Mouse (Mus musculus) hindbrain, embryonic 16.5 days (tissue): ENCODE data around the gene Gnai3. TPM values are rescaled to one million over a fixed set of nuclear protein-coding genes. Genes with fewer than 3 reads are reported as not detected.

Experiments used
- ATAC-seq: fragments of 200-750 bp; cut with Nextera tagmentation; 2 replicates; pipeline ENCODE4 v1.8.0; 2017; ENCODE audit warnings: moderate TSS enrichment, moderate library complexity
- H3K27ac ChIP-seq: fragments of 300-500 bp; sonication (generic); 2 replicates; pipeline ENCODE4 v1.5.1; 2014; ENCODE audit warnings: low read depth, mild to moderate bottlenecking, control low read depth, low read length, moderate library complexity
- H3K27me3 ChIP-seq: fragments of 300-500 bp; sonication (generic); replicated peaks from 2 replicates; pipeline ENCODE4 v1.6.1; 2014; ENCODE audit warnings: low read length; ENCODE audit not compliant: control insufficient read depth, insufficient read depth
- H3K36me3 ChIP-seq: fragments of 300-500 bp; sonication (generic); 2 replicates; pipeline ENCODE4 v1.6.1; 2014; ENCODE audit warnings: mild to moderate bottlenecking, low read length, moderate library complexity, mixed read lengths; ENCODE audit not compliant: control insufficient read depth, insufficient read depth
- H3K4me1 ChIP-seq: fragments of 300-500 bp; sonication (generic); 2 replicates; pipeline ENCODE4 v1.6.1; 2014; ENCODE audit warnings: low read depth, low read length; ENCODE audit not compliant: control insufficient read depth, insufficient read depth
- H3K4me2 ChIP-seq: fragments of 300-500 bp; sonication (generic); 2 replicates; pipeline ENCODE4 v1.6.1; 2014; ENCODE audit warnings: mild to moderate bottlenecking, low read length, control low read depth, moderate library complexity
- H3K4me3 ChIP-seq: fragments of 300-500 bp; sonication (generic); 2 replicates; pipeline ENCODE4 v1.5.1; 2014; ENCODE audit warnings: mild to moderate bottlenecking, low read length, control low read depth, moderate library complexity
- H3K9ac ChIP-seq: fragments of 300-500 bp; sonication (generic); 2 replicates; pipeline ENCODE4 v1.6.1; 2014; ENCODE audit warnings: low read depth, mild to moderate bottlenecking, control low read depth, low read length, moderate library complexity
- H3K9me3 ChIP-seq: fragments of 300-500 bp; sonication (generic); 2 replicates; pipeline ENCODE4 v1.6.1; 2014; ENCODE audit warnings: mild to moderate bottlenecking, low read length, moderate library complexity; ENCODE audit not compliant: control insufficient read depth
- WGBS: fragments of 180-500 bp; shearing (Covaris S2); extraction: QIAGEN DNeasy Blood & Tissue Kit; methylation state at CpG from one replicate; pipeline ENCODE4 v1.1.7; 2014; 5-methylcytosine and 5-hydroxymethylcytosine counted together
- polyA plus RNA-seq: library from polyadenylated mRNA; unstranded; fragments of >200 nt; fragmentation: Nextera tagmentation; extraction: Ambion mirVana; gene quantifications from 2 replicates; pipeline ENCODE4 v1.2.1, GENCODE M21; 2015

The Gnai3 gene
- polyA plus RNA-seq, 1 experiment from 2014 or later = 116 TPM

DNA sequence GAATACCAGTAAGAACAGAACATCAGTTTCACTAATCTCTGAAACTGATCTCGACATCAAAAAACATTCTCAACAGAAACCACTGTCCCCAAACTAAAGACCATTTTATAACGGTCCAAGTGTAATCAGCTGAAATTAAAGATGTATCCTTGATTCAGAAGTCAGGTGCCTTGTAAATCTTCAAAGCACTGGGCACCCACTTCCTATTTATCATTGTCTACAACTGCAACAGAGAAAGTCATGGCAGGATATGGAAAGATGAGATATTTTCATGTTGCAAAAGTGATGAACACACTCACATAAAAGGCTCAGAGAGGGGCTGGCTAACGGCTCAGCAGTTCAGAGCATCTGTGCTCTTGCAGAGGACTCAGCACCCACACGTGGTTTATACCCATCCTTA lies 5.2 kb downstream of the Gnai3 start:
- H3K4me2 ChIP-seq = no peak overlapping the region
- 87% methylated on average over 4 of the region's 4 CpGs for WGBS
- no peak overlapping the region for H3K9ac ChIP-seq
- H3K4me1 ChIP-seq = peaks cover 8% of the 10 kb centered on the region
- H3K9me3 ChIP-seq = no peaks in the 10 kb centered on the region
- no peaks in the 10 kb centered on the region for H3K27me3 ChIP-seq
- H3K4me3 ChIP-seq = no peak overlapping the region
- H3K36me3 ChIP-seq = no peaks in the 10 kb centered on the region
- ATAC-seq = no peak
- H3K27ac ChIP-seq = no peak overlapping the region

GRCm38 (mm10) chr3:108139113-108139512 lies 6.8 kb downstream of the Gnai3 start:
- no peaks in the 10 kb centered on the region for H3K36me3 ChIP-seq
- WGBS = 89% methylated on average over 1 of the region's 1 CpGs
- H3K4me1 ChIP-seq = peaks cover 2% of the 10 kb centered on the region
- H3K27ac ChIP-seq = no peak overlapping the region
- H3K27me3 ChIP-seq = no peaks in the 10 kb centered on the region
- H3K9ac ChIP-seq = no peak overlapping the region
- no peak for ATAC-seq
- no peak overlapping the region for H3K4me2 ChIP-seq
- H3K9me3 ChIP-seq = no peaks in the 10 kb centered on the region
- no peak overlapping the region for H3K4me3 ChIP-seq

DNA sequence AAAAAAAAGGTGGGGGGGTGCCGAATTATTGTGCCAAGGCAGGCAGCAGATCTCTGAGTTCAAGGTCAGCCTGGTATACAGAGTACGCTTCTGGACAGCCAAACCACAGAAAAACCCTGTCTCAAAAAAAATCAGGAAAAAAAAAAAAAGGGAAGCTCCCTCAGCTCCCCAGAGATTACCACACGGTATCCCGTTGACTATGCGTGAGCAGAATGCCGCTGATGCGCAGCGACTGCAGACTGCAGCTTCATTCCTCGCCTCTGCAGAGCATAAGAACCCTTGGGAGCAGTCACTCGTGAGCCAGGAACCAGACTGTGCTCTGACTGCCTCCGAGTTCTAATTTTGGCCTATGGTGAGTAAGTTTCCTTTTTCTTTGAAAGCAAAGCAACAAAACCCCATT lies 11.2 kb downstream of the Gnai3 start:
- peaks cover 2% of the 10 kb centered on the region for H3K4me1 ChIP-seq
- no peaks in the 10 kb centered on the region for H3K27me3 ChIP-seq
- H3K9me3 ChIP-seq = no peaks in the 10 kb centered on the region
- H3K9ac ChIP-seq = no peak overlapping the region
- ATAC-seq = peak; percentile 50; the same call in 1 of the 2 replicates
- no peak overlapping the region for H3K27ac ChIP-seq
- no peak overlapping the region for H3K4me3 ChIP-seq
- WGBS = 50% methylated on average over 11 of the region's 11 CpGs
- no peak overlapping the region for H3K4me2 ChIP-seq
- no peaks in the 10 kb centered on the region for H3K36me3 ChIP-seq

DNA sequence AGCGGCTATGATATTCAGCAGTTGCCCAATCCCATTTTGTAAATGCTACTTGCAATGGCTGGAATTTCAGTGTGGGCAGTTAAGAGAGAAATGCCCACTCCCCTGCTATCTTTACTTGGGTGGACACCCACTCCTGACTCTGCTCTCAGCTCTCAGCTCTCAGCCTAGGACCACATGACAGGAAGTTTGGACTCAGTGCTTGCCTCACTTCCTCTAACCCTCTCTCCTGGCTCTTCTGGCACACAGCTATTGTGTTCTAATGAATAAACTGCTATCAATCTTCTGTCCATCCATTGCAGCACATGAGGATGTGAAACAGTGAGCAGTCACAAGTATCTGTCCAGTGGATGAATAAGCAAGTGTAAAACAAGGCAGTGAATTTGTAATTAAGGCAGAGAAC lies 13.5 kb downstream of the Gnai3 start:
- Histone ChIP-seq H3K36me3 (no peaks in the 10 kb centered on the region), H3K4me3 (no peak overlapping the region), H3K4me1 (peaks cover 2% of the 10 kb centered on the region), H3K27me3 (no peaks in the 10 kb centered on the region), H3K27ac (no peak overlapping the region), H3K9ac (no peak overlapping the region), H3K9me3 (no peaks in the 10 kb centered on the region), H3K4me2 (no peak overlapping the region)
- WGBS = 77% methylated on average over 1 of the region's 1 CpGs
- no peak for ATAC-seq

DNA sequence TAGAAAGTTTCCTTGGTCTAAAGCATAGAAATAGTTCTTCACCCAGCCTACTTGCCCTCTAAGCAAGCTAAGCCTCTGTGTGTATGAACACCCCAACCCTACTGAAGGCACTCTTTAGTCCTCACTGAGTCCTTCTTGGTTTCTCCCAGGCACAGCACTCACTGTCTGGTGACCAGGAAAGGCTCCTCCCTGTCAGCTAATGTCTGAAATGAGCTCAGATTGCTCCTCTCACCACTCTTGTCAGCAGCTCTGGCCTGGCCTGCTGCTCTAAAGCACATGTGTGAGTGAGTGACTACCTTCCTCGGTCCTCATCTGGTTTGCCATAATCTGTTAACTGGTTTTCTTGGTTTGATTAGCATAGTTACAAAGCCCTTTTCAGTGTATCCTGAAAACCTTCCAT lies 14.1 kb downstream of the Gnai3 start:
- Histone ChIP-seq H3K4me3 (no peak overlapping the region), H3K27me3 (no peaks in the 10 kb centered on the region), H3K9me3 (no peaks in the 10 kb centered on the region), H3K4me1 (peaks cover 2% of the 10 kb centered on the region), H3K27ac (no peak overlapping the region), H3K36me3 (no peaks in the 10 kb centered on the region), H3K4me2 (no peak overlapping the region), H3K9ac (no peak overlapping the region)
- no peak for ATAC-seq
- WGBS = 90% methylated on average over 1 of the region's 1 CpGs

DNA sequence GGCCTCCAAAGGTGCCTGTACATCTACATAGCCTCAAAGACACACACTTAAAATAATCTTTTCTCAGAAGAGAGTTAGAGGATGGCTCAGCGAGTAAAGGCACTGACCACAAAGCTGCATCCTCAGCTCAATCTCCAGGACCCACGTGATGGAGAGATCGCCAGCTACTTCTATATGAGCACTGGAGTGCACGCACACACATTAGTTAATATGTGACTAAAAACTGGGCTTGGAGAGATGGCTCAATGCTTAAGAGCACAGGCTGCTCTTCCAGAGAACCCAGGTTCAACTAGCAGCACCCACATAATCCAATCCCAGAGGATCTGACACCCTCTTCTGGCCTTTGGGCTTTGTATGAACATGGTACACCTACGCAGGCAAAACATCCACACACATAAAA lies 14.7 kb downstream of the Gnai3 start:
- Histone ChIP-seq H3K4me1 (peaks cover 2% of the 10 kb centered on the region), H3K9ac (no peak overlapping the region), H3K36me3 (no peaks in the 10 kb centered on the region), H3K27me3 (no peaks in the 10 kb centered on the region), H3K27ac (no peak overlapping the region), H3K4me3 (no peak overlapping the region), H3K4me2 (no peak overlapping the region), H3K9me3 (no peaks in the 10 kb centered on the region)
- ATAC-seq = no peak
- 85% methylated on average over 5 of the region's 5 CpGs for WGBS

DNA sequence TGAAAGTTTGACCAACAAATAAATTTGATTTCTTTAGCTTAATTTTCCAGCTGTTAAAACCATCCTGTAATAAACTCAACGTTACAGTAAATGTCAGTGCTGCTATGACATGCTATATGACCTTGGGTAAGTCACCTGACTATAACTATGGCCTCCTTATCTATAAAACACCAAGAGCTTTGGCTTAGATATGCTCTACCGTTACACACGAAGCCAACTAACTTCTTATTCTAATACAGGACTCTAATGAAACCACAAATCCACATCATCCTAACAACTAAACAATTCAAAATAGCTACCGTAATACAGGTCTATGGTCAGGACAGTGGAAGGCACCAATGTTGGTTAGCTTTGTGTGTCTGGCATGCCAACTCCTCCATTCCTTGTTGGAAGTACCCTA lies 16.1 kb downstream of the Gnai3 start:
- Histone ChIP-seq H3K9ac (no peak overlapping the region), H3K4me3 (no peak overlapping the region), H3K36me3 (no peaks in the 10 kb centered on the region), H3K9me3 (no peaks in the 10 kb centered on the region), H3K4me1 (peaks cover 2% of the 10 kb centered on the region), H3K4me2 (no peak overlapping the region), H3K27ac (no peak overlapping the region), H3K27me3 (no peaks in the 10 kb centered on the region)
- ATAC-seq = no peak
- WGBS = 95% methylated on average over 4 of the region's 4 CpGs

DNA sequence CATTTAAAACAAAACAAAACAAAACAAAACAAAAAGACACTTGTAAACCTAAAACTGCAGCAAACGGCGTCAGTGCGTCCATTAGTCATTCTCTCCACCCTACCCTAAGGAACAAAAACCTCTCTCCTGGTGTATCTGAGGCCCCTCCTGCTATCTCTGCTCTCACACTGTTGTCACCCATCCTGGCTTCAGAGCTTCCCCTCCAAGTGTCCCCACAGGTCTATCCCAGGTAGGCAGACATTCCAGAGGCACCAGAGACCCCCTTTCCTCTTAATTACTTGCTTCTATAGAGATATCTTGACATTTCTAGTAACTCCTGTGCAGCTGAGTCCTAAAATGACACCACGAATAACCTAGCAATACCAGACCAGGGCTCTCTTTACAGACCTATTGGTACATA lies 16.6 kb downstream of the Gnai3 start:
- WGBS = 81% methylated on average over 4 of the region's 4 CpGs
- no peak overlapping the region for H3K27ac ChIP-seq
- H3K4me3 ChIP-seq = no peak overlapping the region
- no peaks in the 10 kb centered on the region for H3K9me3 ChIP-seq
- no peak for ATAC-seq
- H3K27me3 ChIP-seq = no peaks in the 10 kb centered on the region
- no peak overlapping the region for H3K9ac ChIP-seq
- H3K4me1 ChIP-seq = no peaks in the 10 kb centered on the region; the same call in 1 of the 2 replicates
- H3K36me3 ChIP-seq = no peaks in the 10 kb centered on the region
- H3K4me2 ChIP-seq = no peak overlapping the region

GRCm38 (mm10) chr3:108128520-108128919 lies 17.4 kb downstream of the Gnai3 start:
- Histone ChIP-seq H3K9ac (no peak overlapping the region), H3K27me3 (no peaks in the 10 kb centered on the region), H3K4me2 (no peak overlapping the region), H3K27ac (no peak overlapping the region), H3K9me3 (no peaks in the 10 kb centered on the region), H3K4me1 (no peaks in the 10 kb centered on the region; the same call in 1 of the 2 replicates), H3K4me3 (no peak overlapping the region), H3K36me3 (no peaks in the 10 kb centered on the region)
- no peak for ATAC-seq
- whole genome bisulfite sequencing = 82% methylated on average over 5 of the region's 5 CpGs

- no peaks in the 10 kb centered on the region for H3K4me1 ChIP-seq
- 92% methylated on average over 3 of the region's 3 CpGs for WGBS
- no peaks in the 10 kb centered on the region for H3K27me3 ChIP-seq
- no peak overlapping the region for H3K9ac ChIP-seq
- H3K36me3 ChIP-seq = peaks cover 4% of the 10 kb centered on the region
- no peak overlapping the region for H3K4me3 ChIP-seq
- H3K4me2 ChIP-seq = no peak overlapping the region
- ATAC-seq = no peak
- no peaks in the 10 kb centered on the region for H3K9me3 ChIP-seq
- no peak overlapping the region for H3K27ac ChIP-seq
These were observed 19.6 kb downstream of the Gnai3 start for GRCm38 (mm10) chr3:108126327-108126726.
